Mouse (Mus musculus) spleen, postnatal 4 days (tissue): Measurements from ENCODE around the gene Th.
A peak's percentile ranks its signal among the peaks of the same experiment; 100 is the strongest.

Experiments
- DNase-seq, 2 experiments: peaks; one replicate each; pipeline ENCODE4 v3.0.0; 2022; ENCODE audit warnings: low spot score in 2 of 2

The Th gene

GRCm38 (mm10) chr7:142901774-142902173 lies 29.2 kb downstream of the Th start:
- no peak for DNase-seq

- DNase-seq, result no peak
Measured at GRCm38 (mm10) chr7:142899872-142900271, 31.1 kb downstream of the Th start.

GRCm38 (mm10) chr7:142897471-142897870 lies 33.5 kb downstream of the Th start:
- DNase-seq, result peak in 1 of 2 experiments; percentile 7

GRCm38 (mm10) chr7:142895901-142896665 lies 34.8 kb downstream of the Th start:
- DNase-seq, result peak; percentile 9 to 58

GRCm38 (mm10) chr7:142895223-142895840 lies 35.6 kb downstream of the Th start:
- DNase-seq, result peak; percentile 11 to 61

- peak; percentile 75 to 91 for DNase-seq
Measured at GRCm38 (mm10) chr7:142894669-142895068, 36.3 kb downstream of the Th start.

GRCm38 (mm10) chr7:142893721-142894639 lies 36.9 kb downstream of the Th start:
- peak in 1 of 2 experiments; percentile 60 for DNase-seq

GRCm38 (mm10) chr7:142893296-142893695 lies 37.6 kb downstream of the Th start:
- DNase-seq, result peak in 1 of 2 experiments; percentile 57

GRCm38 (mm10) chr7:142869419-142870163 lies 61.3 kb downstream of the Th start:
- DNase-seq, result no peak

- DNase-seq, result no peak
Measured at GRCm38 (mm10) chr7:142850681-142851080, 80.2 kb downstream of the Th start.
